Mouse (Mus musculus) liver, postnatal 0 days (tissue): ENCODE measurements around the gene Atp2c1. TPM values are rescaled to one million over a fixed set of nuclear protein-coding genes. Genes with fewer than 3 reads are reported as not detected.

Experiments
- ATAC-seq: fragments of 200-750 bp; cut with Nextera tagmentation; 2 replicates; pipeline ENCODE4 v1.8.0; 2017; ENCODE audit warnings: mild to moderate bottlenecking, moderate library complexity
- DNase-seq: peaks from one replicate; pipeline ENCODE4 v3.0.0-alpha.2; 2016
- H3K27ac ChIP-seq: fragments of 300-500 bp; sonication (generic); 2 replicates; pipeline ENCODE4 v1.5.1; 2014; ENCODE audit warnings: antibody characterized with exemption, moderate library complexity, mild to moderate bottlenecking, low read depth
- H3K27me3 ChIP-seq: fragments of 300-500 bp; sonication (generic); 2 replicates; pipeline ENCODE4 v1.6.1; 2014; ENCODE audit warnings: low read length, control low read depth, mixed read lengths; ENCODE audit not compliant: insufficient read depth
- H3K36me3 ChIP-seq: fragments of 300-500 bp; sonication (generic); replicated peaks from 2 replicates; pipeline ENCODE4 v1.6.1; 2014; ENCODE audit warnings: mild to moderate bottlenecking, control low read depth, low read length, moderate library complexity, mixed read lengths; ENCODE audit not compliant: insufficient read depth
- H3K4me1 ChIP-seq: fragments of 300-500 bp; sonication (generic); 2 replicates; pipeline ENCODE4 v1.6.1; 2014; ENCODE audit warnings: antibody characterized with exemption, mild to moderate bottlenecking, control low read depth; ENCODE audit not compliant: insufficient read depth
- H3K4me2 ChIP-seq: fragments of 300-500 bp; sonication (generic); 2 replicates; pipeline ENCODE4 v1.6.1; 2014; ENCODE audit warnings: low read depth, mild to moderate bottlenecking, low read length, moderate library complexity, mixed read lengths
- H3K4me3 ChIP-seq: fragments of 300-500 bp; sonication (generic); 2 replicates; pipeline ENCODE4 v1.5.1; 2014; ENCODE audit warnings: low read depth, low read length
- H3K9ac ChIP-seq: fragments of 300-500 bp; sonication (generic); replicated peaks from 2 replicates; pipeline ENCODE4 v1.6.1; 2014; ENCODE audit warnings: mild to moderate bottlenecking, moderate library complexity
- H3K9me3 ChIP-seq: fragments of 300-500 bp; sonication (generic); 2 replicates; pipeline ENCODE4 v1.6.1; 2016; ENCODE audit warnings: mild to moderate bottlenecking, control low read depth, low read length, mixed read lengths
- CTCF ChIP-seq: sonication (generic); IDR thresholded peaks from 2 replicates; pipeline ENCODE4 v1.5.1; 2016; ENCODE audit warnings: antibody characterized with exemption, low read depth
- EP300 ChIP-seq: IDR thresholded peaks from 2 replicates; pipeline ENCODE4 v1.6.1; 2016; ENCODE audit warnings: antibody characterized with exemption, low read depth, mild to moderate bottlenecking
- WGBS: fragments of 180-500 bp; shearing (Covaris S2); extraction: QIAGEN DNeasy Blood & Tissue Kit; methylation state at CpG from one replicate; pipeline ENCODE4 v1.1.7; 2014; ENCODE audit not compliant: insufficient replicate concordance; 5-methylcytosine and 5-hydroxymethylcytosine counted together
- polyA plus RNA-seq: library from polyadenylated mRNA; unstranded; fragments of >200 nt; fragmentation: Nextera tagmentation; extraction: Ambion mirVana; gene quantifications from 2 replicates; pipeline ENCODE4 v1.2.1, GENCODE M21; 2015

The Atp2c1 gene
- 15.9 and 17.1 TPM in 2 replicates for polyA plus RNA-seq

- Histone ChIP-seq H3K36me3 (no peaks in the 10 kb centered on the region), H3K27me3 (no peaks in the 10 kb centered on the region), H3K4me1 (peaks cover 11% of the 10 kb centered on the region), H3K9me3 (no peaks in the 10 kb centered on the region), H3K27ac (no peak within 1 kb of the TSS), H3K4me2 (no peak within 1 kb of the TSS), H3K4me3 (no peak within 1 kb of the TSS), H3K9ac (no peak within 1 kb of the TSS)
- TF ChIP-seq EP300 (no peak), CTCF (no peak)
- WGBS: 71% methylated on average over 12 of the region's 12 CpGs
- no peak for DNase-seq
- ATAC-seq: no peak
Measured at GRCm38 (mm10) chr9:105527219-105527618, at the start of gene Atp2c1. Atp2c1 (minus strand) TSS chr9:105527319.

- no peaks in the 10 kb centered on the region for H3K9me3 ChIP-seq
- WGBS: 88% methylated on average over 5 of the region's 5 CpGs
- H3K4me2 ChIP-seq: no peak overlapping the region
- H3K36me3 ChIP-seq: no peaks in the 10 kb centered on the region
- ATAC-seq (no peak), DNase-seq (no peak)
- H3K9ac ChIP-seq: no peak overlapping the region
- H3K27me3 ChIP-seq: 0 out of 2 replicates have a peak, but pooled peaks cover 4% of the 10 kb centered on the region
- H3K27ac ChIP-seq: no peak overlapping the region
- H3K4me1 ChIP-seq: 0 out of 2 replicates have a peak, but pooled peaks cover 2% of the 10 kb centered on the region
- H3K4me3 ChIP-seq: no peak overlapping the region
- no peak for TF ChIP-seq CTCF
- no peak for TF ChIP-seq EP300
Measured at GRCm38 (mm10) chr9:105557452-105557851, 30.3 kb upstream of the Atp2c1 start.

GRCm38 (mm10) chr9:105556141-105556735 lies 29.1 kb upstream of the Atp2c1 start:
- 0 out of 2 replicates have a peak, but pooled peaks cover 2% of the 10 kb centered on the region for H3K4me1 ChIP-seq
- WGBS: 47% methylated on average over 8 of the region's 8 CpGs
- no peak overlapping the region for H3K9ac ChIP-seq
- H3K9me3 ChIP-seq: no peaks in the 10 kb centered on the region
- ATAC-seq (peak; percentile 97), DNase-seq (peak; percentile 84)
- H3K36me3 ChIP-seq: no peaks in the 10 kb centered on the region
- 0 out of 2 replicates have a peak, but pooled peaks cover 4% of the 10 kb centered on the region for H3K27me3 ChIP-seq
- H3K4me3 ChIP-seq: no peak overlapping the region
- H3K4me2 ChIP-seq: no peak overlapping the region
- no peak overlapping the region for H3K27ac ChIP-seq
- TF ChIP-seq EP300 (no peak), CTCF (no peak)

GRCm38 (mm10) chr9:105554439-105554807 lies 27.3 kb upstream of the Atp2c1 start:
- Histone ChIP-seq H3K9ac (no peak overlapping the region), H3K4me3 (no peak overlapping the region), H3K27me3 (0 out of 2 replicates have a peak, but pooled peaks cover 4% of the 10 kb centered on the region), H3K9me3 (no peaks in the 10 kb centered on the region), H3K4me1 (0 out of 2 replicates have a peak, but pooled peaks cover 2% of the 10 kb centered on the region), H3K4me2 (no peak overlapping the region), H3K27ac (no peak overlapping the region), H3K36me3 (no peaks in the 10 kb centered on the region)
- TF ChIP-seq CTCF: no peak
- TF ChIP-seq EP300: no peak
- ATAC-seq: no peak
- WGBS: 53% methylated on average over 7 of the region's 7 CpGs
- DNase-seq: no peak

GRCm38 (mm10) chr9:105553629-105554438 lies 26.7 kb upstream of the Atp2c1 start:
- WGBS: 16% methylated on average over 24 of the region's 24 CpGs
- Histone ChIP-seq H3K27ac (no peak overlapping the region), H3K4me3 (no peak overlapping the region), H3K9ac (no peak overlapping the region), H3K4me1 (0 out of 2 replicates have a peak, but pooled peaks cover 2% of the 10 kb centered on the region), H3K27me3 (0 out of 2 replicates have a peak, but pooled peaks cover 4% of the 10 kb centered on the region), H3K4me2 (peak overlapping the region; percentile 7; the same call in 1 of the 2 replicates), H3K9me3 (no peaks in the 10 kb centered on the region), H3K36me3 (no peaks in the 10 kb centered on the region)
- ATAC-seq (no peak), DNase-seq (no peak)
- TF ChIP-seq CTCF: no peak
- no peak for TF ChIP-seq EP300

GRCm38 (mm10) chr9:105551407-105551806 lies 24.3 kb upstream of the Atp2c1 start:
- H3K4me2 ChIP-seq: no peak overlapping the region
- TF ChIP-seq CTCF: no peak
- TF ChIP-seq EP300: no peak
- no peak overlapping the region for H3K27ac ChIP-seq
- no peaks in the 10 kb centered on the region for H3K9me3 ChIP-seq
- H3K27me3 ChIP-seq: 0 out of 2 replicates have a peak, but pooled peaks cover 4% of the 10 kb centered on the region
- no peak overlapping the region for H3K9ac ChIP-seq
- ATAC-seq (no peak), DNase-seq (no peak)
- H3K4me3 ChIP-seq: no peak overlapping the region
- no peaks in the 10 kb centered on the region for H3K36me3 ChIP-seq
- 66% methylated on average over 4 of the region's 4 CpGs for WGBS
- 0 out of 2 replicates have a peak, but pooled peaks cover 2% of the 10 kb centered on the region for H3K4me1 ChIP-seq
